Mouse (Mus musculus) intestine, embryonic 16.5 days (tissue): ENCODE results near the gene Rac1. TPM values are rescaled to one million over a fixed set of nuclear protein-coding genes. Genes with fewer than 3 reads are reported as not detected.
"Not testable (repeated sequence)": the region's sequence is repeated elsewhere in the genome, so short reads cannot be mapped to it uniquely, and the experiment has no call there.

ENCODE experiments used
- ATAC-seq: fragments of 200-750 bp; cut with Nextera tagmentation; 2 replicates; pipeline ENCODE4 v1.8.0; 2017; ENCODE audit warnings: moderate TSS enrichment, moderate library complexity
- H3K27ac ChIP-seq: fragments of 300-500 bp; sonication (generic); 2 replicates; pipeline ENCODE4 v1.5.1; 2014; ENCODE audit warnings: mild to moderate bottlenecking, low read length
- H3K27me3 ChIP-seq: fragments of 300-500 bp; sonication (generic); replicated peaks from 2 replicates; pipeline ENCODE4 v1.6.1; 2014; ENCODE audit warnings: low read length, control low read depth, mixed read lengths; ENCODE audit not compliant: control insufficient read depth, insufficient read depth
- H3K36me3 ChIP-seq: fragments of 300-500 bp; sonication (generic); 2 replicates; pipeline ENCODE4 v1.6.1; 2014; ENCODE audit warnings: low read length, control low read depth; ENCODE audit not compliant: control insufficient read depth, insufficient read depth
- H3K4me1 ChIP-seq: fragments of 300-500 bp; sonication (generic); 2 replicates; pipeline ENCODE4 v1.6.1; 2014; ENCODE audit warnings: low read length, control low read depth, mixed read lengths; ENCODE audit not compliant: control insufficient read depth, insufficient read depth
- H3K4me2 ChIP-seq: fragments of 300-500 bp; sonication (generic); 2 replicates; pipeline ENCODE4 v1.6.1; 2014; ENCODE audit warnings: low read depth, low read length, control low read depth
- H3K4me3 ChIP-seq: fragments of 300-500 bp; sonication (generic); 2 replicates; pipeline ENCODE4 v1.5.1; 2014; ENCODE audit warnings: mild to moderate bottlenecking, low read length
- H3K9ac ChIP-seq: fragments of 300-500 bp; sonication (generic); 2 replicates; pipeline ENCODE4 v1.6.1; 2014; ENCODE audit warnings: low read depth, low read length
- H3K9me3 ChIP-seq: fragments of 300-500 bp; sonication (generic); 2 replicates; pipeline ENCODE4 v1.6.1; 2016; ENCODE audit warnings: low read length, control low read depth; ENCODE audit not compliant: control insufficient read depth
- WGBS: fragments of 180-500 bp; shearing (Covaris S2); extraction: QIAGEN DNeasy Blood & Tissue Kit; methylation state at CpG from one replicate; pipeline ENCODE4 v1.1.7; 2014; 5-methylcytosine and 5-hydroxymethylcytosine counted together
- polyA plus RNA-seq: library from polyadenylated mRNA; unstranded; fragments of >200 nt; fragmentation: Nextera tagmentation; extraction: Ambion mirVana; gene quantifications from 2 replicates; pipeline ENCODE4 v1.2.1, GENCODE M21; 2015

Gene Rac1
- polyA plus RNA-seq, 1 experiment from 2014 or later = 52.6 TPM

- peaks cover 7% of the 10 kb centered on the region for H3K36me3 ChIP-seq
- H3K9ac ChIP-seq = no peak overlapping the region
- H3K4me2 ChIP-seq = no peak overlapping the region
- no peak overlapping the region for H3K4me3 ChIP-seq
- ATAC-seq = 0 out of 2 replicates have a peak, but pooled peaks have one; percentile 12
- no peaks in the 10 kb centered on the region for H3K27me3 ChIP-seq
- H3K9me3 ChIP-seq = no peaks in the 10 kb centered on the region
- no peak overlapping the region for H3K27ac ChIP-seq
- 91% methylated on average over 19 of the region's 19 CpGs for WGBS
- 0 out of 2 replicates have a peak, but pooled peaks cover 3% of the 10 kb centered on the region for H3K4me1 ChIP-seq
Observed at GRCm38 (mm10) chr5:143502899-143503557, 24.8 kb downstream of the Rac1 start.

- Histone ChIP-seq H3K9me3 (no peaks in the 10 kb centered on the region), H3K4me1 (no peaks in the 10 kb centered on the region), H3K27me3 (no peaks in the 10 kb centered on the region), H3K27ac (no peak overlapping the region), H3K9ac (no peak overlapping the region), H3K36me3 (peaks cover 7% of the 10 kb centered on the region), H3K4me3 (no peak overlapping the region), H3K4me2 (no peak overlapping the region)
- 82% methylated on average over 2 of the region's 2 CpGs for WGBS
- ATAC-seq = no peak
Observed at GRCm38 (mm10) chr5:143501649-143502048, 26.2 kb downstream of the Rac1 start.

DNA sequence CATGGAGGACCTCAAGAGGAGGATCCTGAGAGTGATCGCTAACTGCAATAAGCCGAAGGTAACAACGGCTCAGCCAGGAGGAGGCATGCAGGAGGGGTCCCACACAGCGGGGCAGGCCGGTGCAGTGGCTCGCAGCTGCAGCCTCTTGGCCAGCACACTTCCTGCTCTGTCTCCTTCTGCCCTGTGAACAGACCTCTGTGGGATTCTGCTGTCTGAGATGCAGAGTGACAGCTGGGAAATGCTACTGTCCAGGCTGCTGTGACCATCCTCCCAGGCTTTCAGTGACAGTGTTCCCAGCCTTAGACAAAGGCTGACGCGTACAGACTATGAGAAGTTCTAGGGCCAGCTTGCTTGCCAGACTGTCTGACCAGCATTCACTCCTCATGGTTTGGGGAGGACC is 26.7 kb downstream of the Rac1 start:
- Histone ChIP-seq H3K27ac (no peak overlapping the region), H3K27me3 (no peaks in the 10 kb centered on the region), H3K9ac (no peak overlapping the region), H3K4me1 (no peaks in the 10 kb centered on the region), H3K36me3 (peaks cover 7% of the 10 kb centered on the region), H3K9me3 (no peaks in the 10 kb centered on the region), H3K4me3 (no peak overlapping the region), H3K4me2 (no peak overlapping the region)
- 82% methylated on average over 8 of the region's 8 CpGs for WGBS
- no peak for ATAC-seq

- not testable (repeated sequence) for H3K9ac ChIP-seq, H3K9me3 ChIP-seq, H3K4me3 ChIP-seq, H3K27ac ChIP-seq, H3K4me1 ChIP-seq, H3K4me2 ChIP-seq, H3K36me3 ChIP-seq, H3K27me3 ChIP-seq, ATAC-seq
- WGBS = 91% methylated on average over 12 of the region's 14 CpGs
Observed at GRCm38 (mm10) chr5:143500711-143501110, 27.1 kb downstream of the Rac1 start.

- Histone ChIP-seq H3K4me3 (no peak overlapping the region), H3K27ac (no peak overlapping the region), H3K4me2 (no peak overlapping the region), H3K4me1 (no peaks in the 10 kb centered on the region), H3K9ac (no peak overlapping the region), H3K36me3 (peaks cover 2% of the 10 kb centered on the region; the same call in 1 of the 2 replicates), H3K27me3 (no peaks in the 10 kb centered on the region), H3K9me3 (no peaks in the 10 kb centered on the region)
- ATAC-seq = no peak
- 74% methylated on average over 4 of the region's 4 CpGs for WGBS
Observed at GRCm38 (mm10) chr5:143499686-143500085, 28.1 kb downstream of the Rac1 start.

DNA sequence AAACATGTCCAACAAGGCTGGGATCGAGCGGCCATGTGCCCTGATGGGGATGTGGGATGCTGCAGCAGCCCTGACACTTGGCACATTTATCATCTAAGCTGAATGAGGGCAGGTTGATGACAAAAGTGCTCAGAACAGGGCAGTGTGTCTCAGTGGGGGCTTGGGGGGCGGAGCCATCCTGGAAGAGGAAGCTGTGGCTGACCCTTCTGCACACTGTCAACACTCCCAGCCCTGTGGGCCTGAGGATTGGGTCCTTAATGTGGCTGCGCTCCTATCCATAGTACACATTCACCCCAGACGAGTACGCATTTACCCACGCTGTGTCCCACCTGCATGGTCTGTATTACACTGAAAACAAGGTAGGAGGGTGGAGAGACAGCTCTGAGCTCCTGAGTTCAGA is 28.6 kb downstream of the Rac1 start:
- WGBS = 89% methylated on average over 7 of the region's 7 CpGs
- H3K36me3 ChIP-seq = peaks cover 2% of the 10 kb centered on the region; the same call in 1 of the 2 replicates
- no peak overlapping the region for H3K4me3 ChIP-seq
- H3K4me1 ChIP-seq = no peaks in the 10 kb centered on the region
- no peaks in the 10 kb centered on the region for H3K27me3 ChIP-seq
- no peaks in the 10 kb centered on the region for H3K9me3 ChIP-seq
- H3K4me2 ChIP-seq = no peak overlapping the region
- no peak overlapping the region for H3K9ac ChIP-seq
- ATAC-seq = no peak
- H3K27ac ChIP-seq = no peak overlapping the region

GRCm38 (mm10) chr5:143497451-143497850 is 30.4 kb downstream of the Rac1 start:
- Histone ChIP-seq H3K27ac (no peak overlapping the region), H3K27me3 (no peaks in the 10 kb centered on the region), H3K9me3 (no peaks in the 10 kb centered on the region), H3K36me3 (peaks cover 2% of the 10 kb centered on the region; the same call in 1 of the 2 replicates), H3K4me2 (no peak overlapping the region), H3K9ac (no peak overlapping the region), H3K4me1 (no peaks in the 10 kb centered on the region), H3K4me3 (no peak overlapping the region)
- no peak for ATAC-seq
- WGBS = 80% methylated on average over 3 of the region's 3 CpGs

DNA sequence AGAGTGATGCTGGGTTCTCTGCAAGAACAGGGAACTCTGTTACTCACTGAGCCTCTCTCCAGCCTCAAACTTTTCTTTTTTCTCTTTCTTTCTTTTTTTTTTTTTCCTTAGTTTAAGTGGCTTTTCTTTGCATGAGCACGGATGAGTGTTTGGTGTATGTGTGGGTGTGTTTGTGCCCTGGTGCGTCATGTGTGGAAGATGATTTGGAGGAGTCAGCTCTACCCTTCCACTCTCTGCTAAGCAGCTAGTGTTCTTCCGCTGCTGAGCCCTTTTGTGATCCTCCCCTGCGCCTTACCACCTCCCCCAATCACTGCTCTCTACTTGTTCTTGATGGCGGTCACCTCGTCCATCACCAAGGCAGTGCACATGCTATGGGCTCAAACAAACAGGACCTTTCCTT is 32.1 kb downstream of the Rac1 start:
- no peaks in the 10 kb centered on the region for H3K4me1 ChIP-seq
- ATAC-seq = no peak
- no peak overlapping the region for H3K4me3 ChIP-seq
- no peak overlapping the region for H3K4me2 ChIP-seq
- 95% methylated on average over 6 of the region's 6 CpGs for WGBS
- H3K27me3 ChIP-seq = no peaks in the 10 kb centered on the region
- no peaks in the 10 kb centered on the region for H3K36me3 ChIP-seq
- no peak overlapping the region for H3K27ac ChIP-seq
- H3K9ac ChIP-seq = no peak overlapping the region
- H3K9me3 ChIP-seq = no peaks in the 10 kb centered on the region

DNA sequence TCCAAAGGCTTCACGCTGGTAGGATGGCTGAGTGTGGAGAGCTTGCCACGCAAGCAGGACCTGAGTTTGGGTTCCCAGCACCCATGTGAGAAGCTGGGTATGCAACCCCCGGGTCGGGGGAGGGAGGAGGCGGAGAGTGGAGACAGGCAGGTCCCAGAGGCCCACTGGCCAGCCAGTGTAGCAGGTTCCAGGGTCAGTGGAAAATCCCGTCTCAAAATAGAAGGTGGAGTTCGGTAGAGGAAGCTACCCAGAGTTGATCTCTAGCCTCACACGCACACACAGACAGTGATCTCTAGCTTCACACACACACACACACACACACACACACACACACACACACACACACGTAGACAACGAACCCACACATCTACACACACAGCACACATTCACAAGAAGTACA is 34.7 kb downstream of the Rac1 start:
- Histone ChIP-seq H3K9ac (no peak overlapping the region), H3K27me3 (no peaks in the 10 kb centered on the region), H3K4me1 (no peaks in the 10 kb centered on the region), H3K27ac (no peak overlapping the region), H3K9me3 (no peaks in the 10 kb centered on the region), H3K4me3 (no peak overlapping the region), H3K36me3 (no peaks in the 10 kb centered on the region), H3K4me2 (no peak overlapping the region)
- ATAC-seq = no peak
- WGBS = 89% methylated on average over 10 of the region's 10 CpGs

- Histone ChIP-seq H3K4me1 (no peaks in the 10 kb centered on the region), H3K4me3 (no peak overlapping the region), H3K4me2 (no peak overlapping the region), H3K9ac (no peak overlapping the region), H3K27ac (no peak overlapping the region), H3K27me3 (no peaks in the 10 kb centered on the region), H3K9me3 (no peaks in the 10 kb centered on the region), H3K36me3 (no peaks in the 10 kb centered on the region)
- ATAC-seq = no peak
- 85% methylated on average over 4 of the region's 4 CpGs for WGBS
Observed at GRCm38 (mm10) chr5:143491736-143492135, 36.1 kb downstream of the Rac1 start.
